Mouse (Mus musculus) right cerebral cortex, postnatal 4 days (tissue): ENCODE measurements at regions not wholly inside any gene's neighbourhood (a gene's known extent, or its start where the extent isn't known, plus 50 kb on each side); places are given as distances from the start of the nearest gene placed in this dataset.

Experiments
- DNase-seq: peaks from one replicate; pipeline ENCODE4 v3.0.0-alpha.2; 2022

DNA sequence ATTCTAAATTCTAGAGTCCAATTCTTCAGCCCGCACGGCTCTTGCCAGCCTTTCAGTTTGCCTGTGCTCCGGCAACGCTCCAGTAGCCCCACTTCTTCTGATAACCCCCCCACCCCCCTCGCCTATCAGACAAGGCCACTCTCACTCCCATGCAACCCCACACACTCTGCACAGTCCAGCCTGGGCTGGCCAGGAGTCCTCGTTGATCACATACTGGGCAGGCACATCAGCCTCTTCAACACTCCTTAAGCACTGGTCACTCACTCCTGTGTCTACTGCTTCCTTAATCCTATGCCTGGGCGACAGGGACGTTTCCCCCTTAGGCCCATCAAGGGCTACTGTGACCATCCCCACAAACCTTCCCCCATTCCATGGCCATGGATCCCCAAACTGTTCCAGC, 95.4 kb upstream of the Tom1l1 start:
- DNase-seq, result no peak

DNA sequence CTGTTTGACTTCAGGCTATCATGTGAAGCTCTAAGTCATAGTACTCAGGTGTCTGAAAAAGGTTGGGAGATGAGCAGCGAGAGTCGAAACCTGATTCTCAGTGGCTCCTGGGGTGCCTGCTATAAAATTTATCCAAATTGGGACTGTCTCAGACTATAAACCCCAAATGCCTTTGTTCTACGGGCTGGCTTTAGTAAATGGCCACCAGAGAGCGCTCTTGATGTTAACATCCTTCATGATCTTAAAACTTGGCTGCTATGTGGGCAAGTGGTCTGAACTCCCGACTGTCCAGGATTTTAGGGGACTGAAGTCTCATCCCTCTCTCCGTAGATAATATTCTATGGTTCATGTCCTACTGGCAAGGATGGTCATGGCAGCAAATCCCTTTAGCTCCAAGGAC, 94.8 kb upstream of the Tom1l1 start:
- DNase-seq, result peak; percentile 23

DNA sequence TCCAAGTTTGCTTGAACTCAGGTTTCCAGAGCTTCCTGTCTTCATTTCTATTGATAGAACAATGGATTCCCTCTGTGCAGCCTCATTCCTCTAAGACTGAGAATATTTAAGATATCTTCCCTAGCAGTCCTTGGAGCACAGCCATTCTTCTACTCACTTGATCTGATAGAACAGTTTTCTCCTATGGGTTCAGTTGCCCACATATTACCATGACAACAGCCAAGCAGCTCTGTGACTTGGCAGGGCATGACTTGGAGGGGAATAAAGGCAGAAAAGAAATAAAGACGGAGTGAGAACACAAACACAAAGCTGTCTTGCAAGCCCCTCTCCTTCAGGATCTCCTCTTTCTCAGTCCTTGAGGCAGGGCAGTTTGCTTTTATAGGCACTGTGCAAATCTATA, 87.6 kb upstream of the Tom1l1 start:
- DNase-seq, result no peak

DNA sequence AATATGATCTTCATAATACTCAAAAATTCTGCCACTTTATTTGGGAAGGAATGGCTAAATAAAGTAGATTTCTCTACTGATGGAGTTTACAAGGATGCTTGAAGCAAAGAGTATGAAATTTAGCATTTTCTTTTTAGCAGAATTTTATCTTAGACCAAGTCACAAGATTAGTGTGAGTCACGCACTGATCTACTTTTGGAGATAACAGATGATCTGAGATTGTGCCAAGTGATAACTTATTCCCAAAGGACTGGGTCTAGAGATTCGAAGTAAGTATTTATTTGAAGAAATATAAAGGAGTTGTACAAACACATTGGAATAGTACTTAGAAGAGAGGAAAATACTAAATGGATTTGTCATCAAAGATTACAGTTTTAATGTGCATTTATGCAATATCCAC, 67.8 kb upstream of the Tom1l1 start:
- DNase-seq, result no peak

DNA sequence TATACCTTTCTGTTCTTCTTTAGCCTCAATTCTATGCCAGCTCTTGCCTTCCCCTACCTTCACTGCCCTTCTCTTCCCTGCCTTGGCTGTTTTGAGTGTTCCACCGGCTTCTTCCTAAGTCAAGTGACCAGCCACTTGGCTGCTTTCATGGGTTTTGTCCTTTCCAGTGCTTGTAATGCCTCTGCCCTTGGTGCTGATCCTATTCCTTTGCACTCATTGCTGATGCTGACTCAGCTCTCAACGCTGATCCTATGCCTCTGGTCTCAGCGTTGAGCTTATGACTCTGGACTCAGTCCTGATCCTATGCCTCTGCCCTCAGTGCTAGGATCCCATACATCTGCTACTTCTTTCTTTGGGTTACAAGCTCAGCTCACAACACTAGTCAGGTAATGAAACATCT, 60.3 kb upstream of the Tom1l1 start:
- DNase-seq, result no peak

DNA sequence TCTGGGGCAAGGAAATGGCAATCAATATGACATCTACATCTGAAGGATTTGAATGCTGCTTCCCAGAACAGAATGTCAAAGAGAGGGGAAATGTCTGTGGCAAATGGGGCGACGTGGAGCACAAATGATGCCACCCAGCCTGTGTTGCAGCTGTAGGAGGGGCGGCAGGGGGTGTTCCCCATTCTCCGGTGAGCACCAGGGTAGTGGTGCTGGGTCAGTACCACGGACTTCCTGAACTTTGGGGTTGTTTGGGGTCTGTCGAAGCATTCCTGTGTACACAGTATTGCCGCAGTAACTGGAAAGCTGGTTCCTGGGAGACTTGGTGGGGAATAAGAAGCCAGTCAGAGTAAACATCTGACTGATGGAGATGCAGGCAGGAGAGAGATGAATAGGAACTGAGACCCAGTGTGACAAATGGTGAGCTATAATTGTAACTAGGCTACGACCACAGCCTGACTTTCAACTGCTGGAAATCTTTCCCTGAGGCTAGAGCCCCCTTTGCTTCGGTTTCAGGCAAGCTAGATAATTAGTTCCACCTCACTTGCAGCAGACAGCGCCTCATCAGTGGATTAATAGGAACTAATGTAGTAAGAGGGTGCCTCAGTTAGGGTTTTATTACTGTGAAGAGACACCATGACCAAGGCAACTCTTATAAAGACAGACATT, 53.9 kb upstream of the Tom1l1 start:
- no peak for DNase-seq

DNA sequence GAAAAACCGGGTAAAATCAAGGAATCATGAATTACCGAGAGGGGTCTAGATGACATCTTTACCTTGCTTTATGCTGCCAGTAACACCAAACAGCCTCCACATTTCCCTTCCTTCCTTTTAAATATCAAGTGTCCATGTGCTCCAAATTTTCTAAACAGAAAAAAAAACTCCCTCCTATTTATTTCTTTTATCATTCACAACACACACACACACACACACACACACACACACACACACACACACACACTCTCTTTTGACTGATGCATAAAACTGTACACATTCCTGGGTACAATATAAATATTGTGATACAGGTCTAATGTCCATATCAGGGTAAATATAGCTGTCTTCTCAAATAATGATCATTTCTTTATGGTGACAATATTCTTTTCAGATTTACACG, 51.3 kb upstream of the Tom1l1 start:
- no peak for DNase-seq

DNA sequence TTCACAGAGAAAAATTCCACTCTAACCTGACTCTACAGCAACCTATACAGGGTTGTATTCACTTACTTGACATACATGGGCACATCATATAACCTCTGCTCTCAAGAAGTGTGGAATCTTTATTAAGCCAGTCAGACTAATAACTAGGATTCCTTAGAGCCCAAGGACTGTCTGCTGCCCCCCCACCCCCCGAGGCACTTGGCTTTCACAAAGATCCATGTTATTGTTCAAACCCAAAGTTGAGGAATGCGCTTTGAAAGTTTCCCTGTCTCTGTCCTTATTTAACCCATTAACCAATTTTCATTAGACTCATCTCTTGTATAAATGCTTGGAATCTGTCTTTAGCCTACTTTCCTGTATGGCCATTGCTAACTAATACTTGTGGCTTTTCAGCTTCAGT, 50.6 kb upstream of the Tom1l1 start:
- no peak for DNase-seq
